Mouse (Mus musculus) splenic B cell, adult 2 months (primary cell): ENCODE results near the gene Smarcc2.
A peak's percentile ranks its signal among the peaks of the same experiment; 100 is the strongest.

Experiments used
- DNase-seq: peaks from one replicate; pipeline ENCODE4 v3.0.0-alpha.2; 2011; ENCODE audit warnings: low read depth, low spot score
- H3K27me3 ChIP-seq: 2 replicates; pipeline ENCODE4 v1.6.1; 2012; ENCODE audit warnings: mild to moderate bottlenecking, low read length, moderate library complexity, mixed read lengths; ENCODE audit not compliant: control insufficient read depth, poor library complexity, insufficient read depth, severe bottlenecking
- H3K36me3 ChIP-seq: 2 replicates; pipeline ENCODE4 v1.6.1; 2012; ENCODE audit warnings: mild to moderate bottlenecking, low read length, moderate library complexity, mixed read lengths; ENCODE audit not compliant: control insufficient read depth, poor library complexity, insufficient read depth, severe bottlenecking

Gene Smarcc2

DNA sequence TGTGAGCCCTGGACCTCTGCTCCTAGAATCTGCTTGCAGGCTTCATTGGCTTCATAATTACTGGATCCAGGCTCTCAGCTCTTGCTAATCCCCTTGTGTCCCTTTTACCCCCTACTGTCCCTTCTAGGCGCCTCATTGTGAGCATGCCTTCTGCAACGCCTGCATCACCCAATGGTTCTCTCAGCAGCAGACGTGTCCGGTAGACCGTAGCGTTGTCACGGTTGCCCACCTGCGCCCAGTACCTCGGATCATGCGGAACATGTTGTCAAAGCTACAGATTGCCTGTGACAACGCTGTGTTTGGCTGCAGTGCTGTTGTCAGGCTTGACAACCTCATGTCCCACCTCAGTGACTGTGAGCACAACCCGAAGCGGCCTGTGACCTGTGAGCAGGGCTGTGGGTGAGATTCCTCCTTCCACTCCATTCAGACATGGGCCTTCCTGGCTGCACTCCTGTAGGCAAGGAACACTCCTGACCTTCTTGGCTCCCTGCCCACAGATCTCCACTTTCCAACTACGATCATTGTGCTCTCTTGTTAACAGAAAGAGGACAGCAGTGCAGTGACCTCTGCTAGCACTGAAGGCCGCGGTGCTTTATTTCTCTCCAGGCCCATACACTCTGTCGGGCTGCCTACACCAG is 23.7 kb upstream of the Smarcc2 start:
- Histone ChIP-seq H3K36me3 (peaks cover 15% of the 10 kb centered on the region), H3K27me3 (no peaks in the 10 kb centered on the region)
- peak; percentile 87 for DNase-seq

- Histone ChIP-seq H3K36me3 (peaks cover 14% of the 10 kb centered on the region), H3K27me3 (no peaks in the 10 kb centered on the region)
- DNase-seq: no peak
Observed at GRCm38 (mm10) chr10:128435873-128436272, 23.2 kb upstream of the Smarcc2 start.

DNA sequence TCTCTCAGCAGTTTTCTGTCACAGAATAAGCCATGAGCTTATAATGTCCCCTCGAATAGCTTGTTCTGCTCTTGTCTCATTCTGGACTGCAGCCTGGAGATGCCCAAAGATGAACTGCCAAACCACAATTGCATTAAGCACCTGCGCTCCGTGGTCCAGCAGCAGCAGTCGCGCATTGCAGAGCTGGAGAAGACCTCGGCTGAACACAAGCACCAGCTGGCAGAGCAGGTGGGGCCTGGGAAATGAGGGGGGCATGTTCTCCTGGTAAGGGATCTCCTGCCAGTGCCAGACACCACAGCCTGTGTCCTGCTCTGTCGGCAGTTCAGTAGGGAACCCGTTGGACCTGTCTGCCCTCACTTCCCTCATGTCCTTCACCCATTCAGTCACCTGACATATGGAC is 22.7 kb upstream of the Smarcc2 start:
- no peak for DNase-seq
- H3K27me3 ChIP-seq: no peaks in the 10 kb centered on the region
- H3K36me3 ChIP-seq: peaks cover 14% of the 10 kb centered on the region

DNA sequence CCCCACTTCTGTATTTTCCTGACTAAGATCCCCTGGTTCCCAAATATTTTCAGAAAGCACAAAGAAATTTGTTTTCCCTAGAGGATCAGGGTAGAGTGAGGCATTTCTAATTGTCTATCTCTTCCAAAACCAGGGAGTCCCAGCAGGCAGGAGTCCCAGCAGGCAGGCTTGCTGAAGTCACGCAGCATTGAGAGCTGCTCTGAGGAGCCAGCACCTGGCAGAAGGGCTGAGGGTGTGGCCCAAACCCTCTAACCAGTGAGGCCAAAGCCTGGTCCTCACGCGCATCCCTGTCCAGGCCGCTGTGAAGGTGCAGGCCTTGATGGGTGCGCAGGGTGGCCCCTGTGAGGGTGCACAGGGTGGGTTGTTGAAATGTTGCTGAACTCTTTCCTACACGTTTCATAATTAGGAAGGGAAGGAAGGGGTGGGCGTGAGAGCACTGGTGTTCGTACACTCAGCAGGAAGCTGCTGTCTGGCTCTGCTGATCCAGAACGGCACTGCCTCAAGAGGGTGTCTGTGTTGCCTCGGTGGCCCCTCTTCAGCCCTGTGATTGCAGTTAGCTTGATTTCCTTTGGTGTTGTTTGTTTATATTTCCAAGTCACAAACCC is 20.3 kb upstream of the Smarcc2 start:
- peak; percentile 92 for DNase-seq

GRCm38 (mm10) chr10:128440407-128440806 is 18.6 kb upstream of the Smarcc2 start:
- peak; percentile 69 for DNase-seq
- peaks cover 12% of the 10 kb centered on the region for H3K36me3 ChIP-seq

More for the DNA sequence above, 20.3 kb upstream of the Smarcc2 start:
- Histone ChIP-seq H3K27me3 (no peaks in the 10 kb centered on the region), H3K36me3 (peaks cover 12% of the 10 kb centered on the region)

GRCm38 (mm10) chr10:128441324-128442119 is 17.5 kb upstream of the Smarcc2 start:
- no peak for DNase-seq
- Histone ChIP-seq H3K27me3 (no peaks in the 10 kb centered on the region), H3K36me3 (peaks cover 11% of the 10 kb centered on the region)

More at GRCm38 (mm10) chr10:128440407-128440806, 18.6 kb upstream of the Smarcc2 start:
- H3K27me3 ChIP-seq: no peaks in the 10 kb centered on the region

GRCm38 (mm10) chr10:128442718-128443117 is 16.3 kb upstream of the Smarcc2 start:
- no peak for DNase-seq
- Histone ChIP-seq H3K27me3 (no peaks in the 10 kb centered on the region), H3K36me3 (peaks cover 6% of the 10 kb centered on the region)

DNA sequence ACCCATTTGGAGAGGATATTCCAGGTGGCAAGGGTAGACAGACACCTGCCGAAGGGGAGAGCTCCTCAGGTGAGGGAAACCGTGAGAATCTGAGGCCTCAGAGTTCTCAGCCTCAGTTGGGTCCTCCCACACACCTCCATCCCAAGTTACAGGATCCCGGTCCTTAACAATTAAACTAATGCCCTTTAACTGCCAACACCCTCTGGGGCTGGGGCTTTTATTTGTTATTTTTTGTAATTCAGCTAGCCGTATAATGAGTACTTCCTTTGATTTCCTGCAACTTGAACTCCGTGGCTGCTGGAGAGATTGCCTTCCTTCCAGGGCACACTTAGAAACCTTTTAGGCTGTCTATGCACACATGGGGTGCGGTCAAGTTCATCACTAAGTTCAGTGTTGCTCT is 14.7 kb upstream of the Smarcc2 start:
- Histone ChIP-seq H3K27me3 (no peaks in the 10 kb centered on the region), H3K36me3 (no peaks in the 10 kb centered on the region; the same call in none of the 2 replicates)
- no peak for DNase-seq

GRCm38 (mm10) chr10:128445407-128445806 is 13.6 kb upstream of the Smarcc2 start:
- H3K27me3 ChIP-seq: no peaks in the 10 kb centered on the region
- no peaks in the 10 kb centered on the region; the same call in 1 of the 2 replicates for H3K36me3 ChIP-seq
- DNase-seq: no peak

GRCm38 (mm10) chr10:128451014-128451413 is 8.0 kb upstream of the Smarcc2 start:
- DNase-seq: no peak
- H3K36me3 ChIP-seq: no peaks in the 10 kb centered on the region
- no peaks in the 10 kb centered on the region for H3K27me3 ChIP-seq

DNA sequence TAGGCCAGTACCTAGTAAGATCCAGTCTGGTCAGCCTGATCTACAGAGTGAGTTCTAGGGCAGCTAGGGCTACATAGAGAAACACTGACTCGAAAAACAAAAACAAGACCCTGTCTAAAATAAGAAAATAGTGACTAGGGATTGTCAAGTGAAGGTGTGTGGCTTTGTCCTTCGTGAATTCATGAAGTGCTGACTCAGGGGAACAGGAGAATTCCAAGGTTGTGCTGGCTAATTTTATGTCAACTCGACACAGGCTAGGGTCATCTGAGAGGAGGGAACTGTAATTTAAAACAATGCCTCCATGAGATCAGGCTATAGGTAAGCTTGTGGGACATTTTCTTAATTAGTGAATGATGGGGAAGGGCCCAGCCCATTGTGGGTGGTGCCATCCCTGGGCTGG is 4.6 kb upstream of the Smarcc2 start:
- H3K27me3 ChIP-seq: no peaks in the 10 kb centered on the region
- no peaks in the 10 kb centered on the region for H3K36me3 ChIP-seq
- no peak for DNase-seq

GRCm38 (mm10) chr10:128455280-128455679 is 3.8 kb upstream of the Smarcc2 start:
- Histone ChIP-seq H3K27me3 (no peaks in the 10 kb centered on the region), H3K36me3 (no peaks in the 10 kb centered on the region)
- DNase-seq: peak; percentile 90

DNA sequence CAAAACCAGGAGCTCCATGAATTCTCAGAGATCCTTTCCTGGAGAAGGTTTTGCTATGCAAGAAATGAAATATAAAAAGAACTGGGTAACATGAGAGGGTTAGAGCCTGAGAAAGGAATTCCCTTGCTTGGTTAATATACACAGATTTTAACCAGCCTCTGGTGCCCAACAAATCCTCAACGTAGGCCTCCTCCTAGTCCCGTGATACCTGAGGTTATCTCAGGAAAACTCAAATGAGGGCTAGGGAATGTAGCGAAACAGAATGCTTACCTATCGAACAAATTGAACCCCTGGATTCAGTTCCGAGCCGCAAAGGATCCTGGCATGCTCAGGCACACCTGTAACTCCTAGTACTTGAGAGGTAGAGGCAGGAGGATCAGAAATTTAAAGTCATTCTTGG is 1.4 kb upstream of the Smarcc2 start:
- no peaks in the 10 kb centered on the region for H3K27me3 ChIP-seq
- DNase-seq: no peak

DNA sequence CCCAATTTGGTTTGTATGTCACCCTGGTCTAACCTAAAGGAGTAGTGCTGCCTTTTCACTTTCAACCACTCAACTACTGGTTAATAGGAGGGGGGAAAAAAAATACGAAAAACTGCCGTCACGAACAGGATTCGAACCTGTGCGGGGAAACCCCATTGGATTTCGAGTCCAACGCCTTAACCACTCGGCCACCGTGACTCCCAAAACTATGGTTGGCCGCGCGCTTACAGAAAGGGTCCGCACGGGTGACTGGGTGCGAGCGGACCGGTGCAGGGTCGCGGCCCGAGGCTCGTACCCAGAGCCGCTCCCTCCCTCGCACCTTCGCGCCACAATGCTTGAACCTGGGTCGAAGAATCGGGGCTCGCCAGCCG is 715 bp upstream of the Smarcc2 start:
- peak; percentile 78 for DNase-seq
- no peaks in the 10 kb centered on the region for H3K27me3 ChIP-seq
- H3K36me3 ChIP-seq: peaks cover 4% of the 10 kb centered on the region

More for the DNA sequence above, 1.4 kb upstream of the Smarcc2 start:
- peaks cover 1% of the 10 kb centered on the region; the same call in 1 of the 2 replicates for H3K36me3 ChIP-seq
